Mouse (Mus musculus) spleen, adult 2 months (tissue): Measurements from ENCODE around the gene Dyrk2.

Experiments
- CTCF ChIP-seq: fragments of 200-500 bp; IDR thresholded peaks from 2 replicates; pipeline ENCODE4 v1.5.1; 2011; ENCODE audit warnings: mild to moderate bottlenecking, inconsistent platforms; ENCODE audit not compliant: insufficient read depth, insufficient read length, insufficient replicate concordance; ENCODE audit errors: extremely low read depth
- POLR2A ChIP-seq: fragments of 200-500 bp; IDR thresholded peaks from 2 replicates; pipeline ENCODE4 v1.6.1; 2011; ENCODE audit warnings: low read depth, low read length, inconsistent platforms

- TF ChIP-seq CTCF (no peak), POLR2A (no peak)
Measured at GRCm38 (mm10) chr10:118829641-118830040, 40.4 kb downstream of the Dyrk2 start.
